Mouse (Mus musculus) embryonic fibroblast, embryonic 13.5 days (primary cell): ENCODE measurements around the gene C1qa.

Experiments used
- CTCF ChIP-seq: IDR thresholded peaks from 2 replicates; pipeline ENCODE4 v1.5.1; 2011; ENCODE audit warnings: mild to moderate bottlenecking, control low read depth, low read length, moderate library complexity, borderline replicate concordance; ENCODE audit not compliant: insufficient read depth
- POLR2A ChIP-seq: IDR thresholded peaks from 2 replicates; pipeline ENCODE4 v1.6.1; 2011; ENCODE audit warnings: low read depth, mild to moderate bottlenecking, control low read depth, low read length, moderate library complexity

- no peak for TF ChIP-seq CTCF
- TF ChIP-seq POLR2A = no peak
Measured at GRCm38 (mm10) chr4:136919526-136919925, 20.9 kb upstream of the C1qa start.
